27 mouse cellular contexts compared by ENCODE assay signal in the genomic region with DNA sequence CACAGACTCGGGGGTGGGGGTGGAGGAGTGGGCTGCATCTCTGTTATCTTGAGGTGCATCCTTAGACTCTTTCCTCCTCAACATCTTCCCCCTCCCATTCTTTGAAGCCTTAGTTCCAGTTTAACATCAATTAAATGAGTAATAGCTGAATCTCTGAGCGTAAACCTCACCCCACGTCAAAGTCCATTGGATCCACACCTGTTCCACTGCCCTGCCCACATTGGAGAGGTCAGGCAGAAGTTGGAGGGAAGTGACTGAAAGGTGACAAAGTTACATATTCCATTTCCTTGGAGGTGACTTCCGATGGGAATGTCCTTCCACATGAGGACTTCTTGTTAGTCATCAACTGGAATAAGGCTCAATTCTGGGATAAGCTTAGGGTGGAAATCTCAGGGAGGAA. TPM values are rescaled to one million over a fixed set of nuclear protein-coding genes. Genes with fewer than 3 reads are reported as not detected.
"Had no signal": no experiment of that assay in that cellular context is flagged by ENCODE, and none has a peak within 500 bp of the region (broad histone marks: within the 10 kb centered on the region; RNA-seq: fewer than 3 reads in every experiment).

No protein-coding gene starts in this region.

- ATAC-seq: liver, postnatal 0 days; lung, postnatal 0 days; midbrain, embryonic 16.5 days had no signal

- H3K36me3 ChIP-seq: liver, embryonic 15.5 days; lung, embryonic 15.5 days; midbrain, embryonic 12.5 days; neural tube, embryonic 13.5 days; neural tube, embryonic 15.5 days; stomach, embryonic 15.5 days had no signal

- H3K9me3 ChIP-seq: liver, embryonic 15.5 days; lung, embryonic 15.5 days; megakaryocyte, embryonic 14.5 days; midbrain, embryonic 12.5 days; neural tube, embryonic 13.5 days; neural tube, embryonic 15.5 days; stomach, embryonic 15.5 days had no signal

- H3K4me2 ChIP-seq: liver, embryonic 15.5 days; lung, embryonic 15.5 days; midbrain, embryonic 12.5 days; neural tube, embryonic 13.5 days; neural tube, embryonic 15.5 days; stomach, embryonic 15.5 days had no signal

- DNase-seq: liver, postnatal 0 days; lung, adult 2 months; lung, postnatal 14 days; lung, postnatal 36 days; midbrain, embryonic 14.5 days; retina, postnatal 1 day; right cerebral cortex, adult 18-20 months; right cerebral cortex, postnatal 25 days; right cerebral cortex, postnatal 4 days; thymus, adult 2 months; thymus, postnatal 25 days; thymus, postnatal 4 days had no signal

- H3K4me3 ChIP-seq: liver, embryonic 15.5 days; lung, embryonic 15.5 days; megakaryocyte, embryonic 14.5 days; midbrain, embryonic 12.5 days; myocyte; neural tube, embryonic 13.5 days; neural tube, embryonic 15.5 days; stomach, embryonic 15.5 days had no signal

- H3K9ac ChIP-seq: liver, embryonic 15.5 days; liver, postnatal 0 days; lung, embryonic 15.5 days; midbrain, embryonic 12.5 days; neural tube, embryonic 13.5 days; neural tube, embryonic 15.5 days; stomach, embryonic 15.5 days had no signal

- H3K4me1 ChIP-seq: liver, embryonic 15.5 days; lung, embryonic 15.5 days; megakaryocyte, embryonic 14.5 days; midbrain, embryonic 12.5 days; neural tube, embryonic 13.5 days; neural tube, embryonic 15.5 days; stomach, embryonic 15.5 days had no signal

- H3K27me3 ChIP-seq: liver, embryonic 15.5 days; lung, embryonic 15.5 days; midbrain, embryonic 12.5 days; neural tube, embryonic 13.5 days; neural tube, embryonic 15.5 days; stomach, embryonic 15.5 days had no signal

- H3K27ac ChIP-seq: liver, embryonic 15.5 days; lung, embryonic 15.5 days; macrophage; midbrain, embryonic 12.5 days; neural tube, embryonic 13.5 days; neural tube, embryonic 15.5 days; stomach, embryonic 15.5 days; stomach, postnatal 0 days had no signal

RNA-seq across cellular contexts. Expression of gene Slc26a3, which starts 7.0 kb away (rescaled TPM):
- total RNA-seq: megakaryocyte progenitor cell, adult 5-6 weeks had no signal
- polyA plus RNA-seq: lung, embryonic 15.5 days; lung, postnatal 0 days; macrophage; midbrain, embryonic 12.5 days; midbrain, embryonic 14.5 days; myocyte; neural tube, embryonic 11.5 days; neural tube, embryonic 13.5 days; spleen, adult 2 months had no signal
